Mouse (Mus musculus) small intestine, adult 2 months (tissue): ENCODE measurements around the gene Kcnk16. TPM values are rescaled to one million over a fixed set of nuclear protein-coding genes. Genes with fewer than 3 reads are reported as not detected.
A peak's percentile ranks its signal among the peaks of the same experiment; 100 is the strongest.
"Not testable (repeated sequence)": the region's sequence is repeated elsewhere in the genome, so short reads cannot be mapped to it uniquely, and the experiment has no call there.

Experiments used
- H3K27ac ChIP-seq: fragments of 200-500 bp; 2 replicates; pipeline ENCODE4 v1.5.1; 2012; ENCODE audit warnings: low read depth, low read length, control low read depth, inconsistent platforms; ENCODE audit not compliant: insufficient read depth
- H3K27me3 ChIP-seq: fragments of 200-500 bp; 2 replicates; pipeline ENCODE4 v1.6.1; 2012; ENCODE audit warnings: mild to moderate bottlenecking, moderate library complexity, low read length, inconsistent platforms; ENCODE audit not compliant: control insufficient read depth, insufficient read depth
- H3K36me3 ChIP-seq: fragments of 200-500 bp; 2 replicates; pipeline ENCODE4 v1.6.1; 2012; ENCODE audit warnings: mild to moderate bottlenecking, low read length, control low read depth, inconsistent platforms; ENCODE audit not compliant: control insufficient read depth, insufficient read depth
- H3K4me1 ChIP-seq: fragments of 200-500 bp; 2 replicates; pipeline ENCODE4 v1.6.1; 2012; ENCODE audit warnings: low read length, inconsistent platforms, mixed read lengths; ENCODE audit not compliant: control insufficient read depth, insufficient read depth, insufficient read length
- H3K4me3 ChIP-seq: fragments of 200-500 bp; 2 replicates; pipeline ENCODE4 v1.5.1; 2012; ENCODE audit warnings: low read depth, mild to moderate bottlenecking, control low read depth, inconsistent platforms, low read length, moderate library complexity
- CTCF ChIP-seq: fragments of 200-500 bp; IDR thresholded peaks from 2 replicates; pipeline ENCODE4 v1.5.1; 2012; ENCODE audit warnings: low read depth, mild to moderate bottlenecking, control low read depth, inconsistent platforms, low read length, moderate library complexity, mixed read lengths; ENCODE audit not compliant: insufficient replicate concordance, insufficient read length; ENCODE audit errors: extremely low read depth
- POLR2A ChIP-seq: fragments of 200-500 bp; IDR thresholded peaks from 2 replicates; pipeline ENCODE4 v1.6.1; 2012; ENCODE audit warnings: low read depth, mild to moderate bottlenecking, control low read depth, inconsistent platforms, low read length, moderate library complexity
- WGBS: fragments of 180-500 bp; shearing (Covaris S2); methylation state at CpG from one replicate; pipeline ENCODE4 v1.1.7; 2018; 5-methylcytosine and 5-hydroxymethylcytosine counted together
- polyA plus RNA-seq: library from polyadenylated mRNA; depleted of rRNA; stranded (reverse); fragments of >200 nt; gene quantifications from 2 replicates; pipeline ENCODE4 v1.2.3, GENCODE M21; 2012; rRNA removed

Gene Kcnk16
- polyA plus RNA-seq, result 0.71 and 1.8 TPM in 2 replicates

GRCm38 (mm10) chr14:20269082-20269809 is at the start of gene Kcnk16:
Kcnk16 (minus strand) TSS chr14:20269199.
- Histone ChIP-seq H3K27me3 (no peaks in the 10 kb centered on the region), H3K4me3 (no peak within 1 kb of the TSS), H3K36me3 (no peaks in the 10 kb centered on the region), H3K27ac (no peak within 1 kb of the TSS), H3K4me1 (no peaks in the 10 kb centered on the region; the same call in 1 of the 2 replicates)
- TF ChIP-seq CTCF (no peak), POLR2A (no peak)
- WGBS, result 61% methylated on average over 6 of the region's 6 CpGs

GRCm38 (mm10) chr14:20315137-20315536 is 46.1 kb upstream of the Kcnk16 start:
- Histone ChIP-seq H3K27me3 (no peaks in the 10 kb centered on the region), H3K4me3 (no peak overlapping the region), H3K36me3 (peaks cover 24% of the 10 kb centered on the region), H3K27ac (no peak overlapping the region), H3K4me1 (no peaks in the 10 kb centered on the region)
- no peak for TF ChIP-seq CTCF
- no peak for TF ChIP-seq POLR2A
- WGBS, result 19% methylated on average over 1 of the region's 1 CpGs

- H3K36me3 ChIP-seq, result peaks cover 36% of the 10 kb centered on the region
- not testable (repeated sequence) for H3K27me3 ChIP-seq
- WGBS, result 75% methylated on average over 2 of the region's 2 CpGs
Measured at GRCm38 (mm10) chr14:20305085-20305484, 36.1 kb upstream of the Kcnk16 start.

GRCm38 (mm10) chr14:20298131-20298530 is 29.1 kb upstream of the Kcnk16 start:
- no peaks in the 10 kb centered on the region for H3K27me3 ChIP-seq
- no peak overlapping the region for H3K27ac ChIP-seq
- H3K36me3 ChIP-seq, result peaks cover 5% of the 10 kb centered on the region
- 63% methylated on average over 3 of the region's 3 CpGs for WGBS
- TF ChIP-seq CTCF (no peak), POLR2A (no peak)
- no peak overlapping the region for H3K4me3 ChIP-seq
- H3K4me1 ChIP-seq, result peaks cover 4% of the 10 kb centered on the region; the same call in 1 of the 2 replicates

More at GRCm38 (mm10) chr14:20305085-20305484, 36.1 kb upstream of the Kcnk16 start:
- H3K4me3 ChIP-seq, H3K27ac ChIP-seq, H3K4me1 ChIP-seq: not testable (repeated sequence)

- Histone ChIP-seq H3K27me3 (no peaks in the 10 kb centered on the region), H3K4me1 (peaks cover 4% of the 10 kb centered on the region; the same call in 1 of the 2 replicates), H3K27ac (no peak overlapping the region), H3K36me3 (peaks cover 5% of the 10 kb centered on the region), H3K4me3 (no peak overlapping the region)
- TF ChIP-seq CTCF (no peak), POLR2A (no peak)
- WGBS, result 88% methylated on average over 3 of the region's 3 CpGs
Measured at GRCm38 (mm10) chr14:20297616-20298015, 28.6 kb upstream of the Kcnk16 start.

- 17% methylated on average over 8 of the region's 8 CpGs for WGBS
- Histone ChIP-seq H3K36me3 (no peaks in the 10 kb centered on the region; the same call in 1 of the 2 replicates), H3K27ac (no peak overlapping the region), H3K27me3 (no peaks in the 10 kb centered on the region), H3K4me1 (peaks cover 4% of the 10 kb centered on the region; the same call in 1 of the 2 replicates), H3K4me3 (peak overlapping the region; percentile 58)
- no peak for TF ChIP-seq POLR2A
- TF ChIP-seq CTCF, result no peak
Measured at GRCm38 (mm10) chr14:20294947-20295346, 25.9 kb upstream of the Kcnk16 start.

GRCm38 (mm10) chr14:20294117-20294892 is 25.3 kb upstream of the Kcnk16 start, which contains the start of gene Nudt13:
Nudt13 (plus strand) TSS chr14:20294697.
- H3K4me3 ChIP-seq, result peak within 1 kb of the TSS; percentile 58
- no peaks in the 10 kb centered on the region; the same call in 1 of the 2 replicates for H3K36me3 ChIP-seq
- no peaks in the 10 kb centered on the region for H3K27me3 ChIP-seq
- peaks cover 4% of the 10 kb centered on the region; the same call in 1 of the 2 replicates for H3K4me1 ChIP-seq
- TF ChIP-seq CTCF (no peak), POLR2A (no peak)
- 22% methylated on average over 14 of the region's 14 CpGs for WGBS
- H3K27ac ChIP-seq, result 0 out of 2 replicates have a peak within 1 kb of the TSS, but pooled peaks have one; percentile 43
